Mouse (Mus musculus) ovary, adult 10 weeks (tissue): ENCODE data around the gene Adnp. TPM values are rescaled to one million over a fixed set of nuclear protein-coding genes. Genes with fewer than 3 reads are reported as not detected.

ENCODE experiments used
- polyA plus RNA-seq: library from polyadenylated mRNA; stranded (reverse); fragments of 350-450 nt; fragmentation: Illumina TruSeq; extraction: RNeasy Lipid Tissue Mini Kit (QIAGEN cat#74804); gene quantifications from one replicate; pipeline ENCODE4 v1.2.3, GENCODE M21; 2014

Gene Adnp
- polyA plus RNA-seq: 51.3 TPM

DNA sequence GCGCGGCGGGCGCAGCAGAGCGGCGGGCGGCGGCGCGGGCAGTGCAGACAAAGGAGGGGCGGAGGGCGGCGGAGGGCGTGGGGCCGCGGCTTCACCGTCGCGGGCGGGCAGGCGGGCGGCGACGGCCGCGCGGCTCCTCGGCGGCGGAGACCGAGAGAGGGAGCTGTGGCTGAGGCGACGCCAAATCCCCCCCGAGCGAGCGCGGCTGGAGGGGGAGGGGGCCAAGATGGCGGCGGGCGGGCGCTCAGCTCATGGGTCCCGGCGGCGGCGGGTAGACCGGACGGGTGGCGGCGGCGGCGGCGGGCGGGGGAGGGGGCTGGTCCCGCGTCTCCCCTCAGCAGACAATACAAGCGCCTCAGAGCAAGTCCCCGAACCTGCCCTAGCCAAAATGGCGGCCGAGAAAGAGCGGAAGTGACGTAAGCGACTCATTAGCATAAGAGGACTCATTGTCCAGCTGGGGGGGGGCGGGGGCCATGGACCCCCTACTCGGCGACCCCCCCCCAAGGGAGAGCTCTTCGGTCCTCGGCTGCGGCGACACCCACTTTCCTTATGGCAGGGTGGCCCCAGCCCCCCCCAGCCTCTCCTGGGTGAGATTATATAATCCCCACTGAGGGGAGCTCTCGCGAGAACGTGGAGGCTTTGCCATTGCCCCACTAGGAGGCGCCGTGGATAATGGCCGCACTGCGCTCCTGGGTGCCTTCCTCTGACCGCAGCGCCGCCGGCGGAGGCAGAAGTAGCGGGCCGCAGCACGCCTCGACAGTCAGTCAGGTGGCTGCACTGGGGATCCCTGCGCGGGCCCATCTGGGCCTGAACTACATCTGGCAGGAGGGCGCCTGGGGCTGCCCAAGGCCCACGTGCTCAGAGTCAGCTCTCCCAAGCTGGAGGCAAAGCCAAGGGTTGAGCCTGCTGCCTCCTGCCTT is at the start of gene Adnp:
TSS of gene Adnp (minus strand) at position 388 of the 920 bp plus-strand sequence.

DNA sequence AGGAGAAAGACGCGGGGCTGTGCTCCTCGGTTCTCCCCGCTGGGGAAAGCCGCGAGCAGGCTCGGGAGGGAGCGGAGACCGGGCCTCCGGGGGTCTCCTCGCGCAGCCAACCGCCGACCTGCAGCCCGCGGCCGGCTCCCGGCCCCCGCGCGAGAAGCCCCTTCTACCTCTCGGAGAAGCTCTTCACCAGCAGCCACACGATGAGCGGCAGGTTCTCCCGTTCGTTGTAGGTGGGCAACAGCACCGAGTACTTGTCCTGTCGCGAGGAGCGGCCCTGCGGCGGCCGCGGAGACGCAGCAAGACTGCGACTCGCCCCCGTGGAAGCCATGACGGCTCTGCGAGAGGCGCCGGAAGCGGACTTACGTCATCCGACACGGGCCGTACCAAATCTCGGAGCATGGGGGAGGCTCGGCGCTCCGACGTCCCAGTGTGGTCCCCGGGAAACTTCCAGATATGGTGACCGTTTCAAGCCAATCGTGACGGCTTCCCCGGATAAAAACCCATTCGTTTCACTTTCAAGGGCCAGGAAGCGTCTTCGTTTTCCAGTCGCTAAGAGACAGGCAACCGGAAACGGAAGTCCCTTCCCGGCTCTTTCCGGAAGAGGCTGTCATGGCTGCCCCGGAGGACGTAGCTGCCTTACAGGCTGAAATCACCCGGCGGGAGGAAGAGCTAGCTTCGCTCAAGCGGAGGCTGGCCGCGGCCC is 23.3 kb upstream of the Adnp start, which contains the start of the genes Gm20716, Dpm1 and Mocs3:
TSS of gene Gm20716 (minus strand) at position 339 of the 703 bp plus-strand sequence.
TSS of gene Dpm1 (minus strand) at position 566 of the 703 bp plus-strand sequence.
TSS of gene Mocs3 (plus strand) at position 597 of the 703 bp plus-strand sequence.

Other genes with a start within 250 kb of the Adnp start
- gene Ripor3, start 196.5 kb downstream of the Adnp start, polyA plus RNA-seq: not detected
- gene Pard6b, start 126.1 kb downstream of the Adnp start, polyA plus RNA-seq: 4.5 TPM
- gene Gm20716, start 23.3 kb upstream of the Adnp start, polyA plus RNA-seq: 179 TPM
- 114 TPM for gene Dpm1, start 23.5 kb upstream of the Adnp start, polyA plus RNA-seq
- 2.6 TPM for gene Mocs3, start 23.5 kb upstream of the Adnp start, polyA plus RNA-seq
- gene Kcng1, start 74.6 kb upstream of the Adnp start, polyA plus RNA-seq: 1.7 TPM